In the genomic region with DNA sequence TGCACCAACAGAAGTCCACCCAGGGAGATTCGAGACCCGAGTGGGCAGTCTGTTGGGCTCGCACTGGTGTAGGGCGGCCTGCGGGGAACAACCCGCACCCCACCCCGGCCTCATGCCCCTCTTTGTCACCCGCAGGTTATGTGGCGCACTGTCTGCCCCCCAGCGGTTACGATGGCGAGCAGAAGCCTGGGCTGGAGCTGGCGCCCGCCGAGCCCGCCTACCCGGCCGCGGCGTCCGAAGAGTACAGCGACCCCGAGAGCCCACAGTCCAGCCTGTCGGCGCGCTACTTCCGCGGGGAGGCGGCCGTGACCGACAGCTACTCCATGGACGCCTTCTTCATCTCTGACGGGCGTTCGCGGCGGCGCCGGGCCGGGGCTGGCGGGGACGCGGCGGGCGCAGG, we compare ENCODE assay signal across 10 mouse cellular contexts. TPM values are rescaled to one million over a fixed set of nuclear protein-coding genes. Genes with fewer than 3 reads are reported as not detected.
DNase-seq lines count a peak whose midpoint lies in the region; ATAC-seq and TF ChIP-seq lines count a peak whose summit lies in the region.
"Had no signal": no experiment of that assay in that cellular context is flagged by ENCODE, and none has a peak within 500 bp of the region (broad histone marks: within the 10 kb centered on the region; RNA-seq: fewer than 3 reads in every experiment).

No protein-coding gene starts in this region.

- DNase-seq in kidney, postnatal 10 days = no peak
- no peak for DNase-seq in midbrain, postnatal 0 days (ENCODE audit: low spot score)
- no peak for DNase-seq in layer of hippocampus, postnatal 14 days (ENCODE audit: low spot score in 2 of 2)
- DNase-seq in left cerebral cortex, postnatal 10 days (ENCODE audit: extremely low spot score in 1 of 2, low spot score in 2 of 2) = no peak
- DNase-seq in testis, postnatal 14 days (ENCODE audit: low spot score) = no peak
- DNase-seq: cerebellum, adult 11 months had no signal

- WGBS in kidney, embryonic 14.5 days = 8% methylated on average over 35 of the region's 45 CpGs
- 8% methylated on average over 27 of the region's 45 CpGs for WGBS in embryonic facial prominence, embryonic 13.5 days
- 2% methylated on average over 41 of the region's 45 CpGs for WGBS in intestine, embryonic 15.5 days
- WGBS in midbrain, postnatal 0 days = 8% methylated on average over 40 of the region's 45 CpGs

- peak; percentile 36 for TF ChIP-seq CTCF in midbrain, postnatal 0 days (IDR thresholded peaks at IDR 0.05)

- no peak; the same call in 1 of the 2 replicates for ATAC-seq in kidney, embryonic 14.5 days (ENCODE audit: low FRiP score, low TSS enrichment)
- ATAC-seq in embryonic facial prominence, embryonic 13.5 days (ENCODE audit: insufficient number of reproducible peaks, insufficient read depth, low FRiP score, low TSS enrichment, low read depth) = no peak
- ATAC-seq in intestine, embryonic 15.5 days = 0 out of 2 replicates have a peak, but pooled peaks have one; percentile 22
- ATAC-seq in midbrain, postnatal 0 days (ENCODE audit: low FRiP score) = peak; percentile 5; the same call in 1 of the 2 replicates

- peak overlapping the region; percentile 37; the same call in 1 of the 2 replicates for H3K9ac ChIP-seq in kidney, embryonic 14.5 days (ENCODE audit: low read depth, low read length)
- H3K9ac ChIP-seq in embryonic facial prominence, embryonic 13.5 days = no peak overlapping the region
- no peak overlapping the region for H3K9ac ChIP-seq in intestine, embryonic 15.5 days
- H3K9ac ChIP-seq in midbrain, postnatal 0 days (replicated peaks; ENCODE audit: low read length, poor library complexity, severe bottlenecking) = no peak overlapping the region; the same call in 1 of the 2 replicates

- intact Hi-C loops in left cerebral cortex, postnatal 10 days (cut with DNase I) = loop anchor here (10.0 kb wide), 1 partner anchor 272 kb away; no protein-coding TSS in a partner anchor

- H3K4me2 ChIP-seq in kidney, embryonic 14.5 days (replicated peaks; ENCODE audit: low read depth, low read length) = peak overlapping the region; percentile 61
- peak overlapping the region; percentile 71 for H3K4me2 ChIP-seq in embryonic facial prominence, embryonic 13.5 days
- H3K4me2 ChIP-seq in intestine, embryonic 15.5 days (replicated peaks) = peak overlapping the region; percentile 72
- peak overlapping the region; percentile 43 for H3K4me2 ChIP-seq in midbrain, postnatal 0 days (ENCODE audit: low read depth, low read length, poor library complexity, severe bottlenecking)

- no peak overlapping the region for H3K27ac ChIP-seq in kidney, embryonic 14.5 days (ENCODE audit: low read depth, low read length)
- no peak overlapping the region for H3K27ac ChIP-seq in embryonic facial prominence, embryonic 13.5 days
- no peak overlapping the region for H3K27ac ChIP-seq in intestine, embryonic 15.5 days
- no peak overlapping the region for H3K27ac ChIP-seq in midbrain, postnatal 0 days (ENCODE audit: low read depth, low read length)

- peaks cover 11% of the 10 kb centered on the region; the same call in 1 of the 2 replicates for H3K4me1 ChIP-seq in kidney, embryonic 14.5 days (ENCODE audit: control insufficient read depth, insufficient read depth, low read length)
- peaks cover 16% of the 10 kb centered on the region for H3K4me1 ChIP-seq in embryonic facial prominence, embryonic 13.5 days
- H3K4me1 ChIP-seq in intestine, embryonic 15.5 days (replicated peaks) = peaks cover 17% of the 10 kb centered on the region
- H3K4me1 ChIP-seq in midbrain, postnatal 0 days (ENCODE audit: insufficient read depth, low read length) = peaks cover 3% of the 10 kb centered on the region; the same call in 1 of the 2 replicates

- H3K4me3 ChIP-seq in kidney, embryonic 14.5 days (ENCODE audit: low read length) = peak overlapping the region; percentile 39
- peak overlapping the region; percentile 47 for H3K4me3 ChIP-seq in embryonic facial prominence, embryonic 13.5 days
- H3K4me3 ChIP-seq in intestine, embryonic 15.5 days (replicated peaks) = peak overlapping the region; percentile 40
- H3K4me3 ChIP-seq in midbrain, postnatal 0 days (ENCODE audit: low read depth, low read length) = peak overlapping the region; percentile 33; the same call in 1 of the 2 replicates

- no peaks in the 10 kb centered on the region for H3K36me3 ChIP-seq in kidney, embryonic 14.5 days (ENCODE audit: control insufficient read depth, insufficient read depth, low read length)
- no peaks in the 10 kb centered on the region for H3K36me3 ChIP-seq in embryonic facial prominence, embryonic 13.5 days
- no peaks in the 10 kb centered on the region for H3K36me3 ChIP-seq in intestine, embryonic 15.5 days
- no peaks in the 10 kb centered on the region for H3K36me3 ChIP-seq in midbrain, postnatal 0 days (ENCODE audit: insufficient read depth, low read length)

- peaks cover 66% of the 10 kb centered on the region for H3K27me3 ChIP-seq in kidney, embryonic 14.5 days (ENCODE audit: control insufficient read depth, insufficient read depth, low read length)
- peaks cover 97% of the 10 kb centered on the region for H3K27me3 ChIP-seq in embryonic facial prominence, embryonic 13.5 days
- peaks cover 64% of the 10 kb centered on the region for H3K27me3 ChIP-seq in intestine, embryonic 15.5 days (replicated peaks)
- no peaks in the 10 kb centered on the region for H3K27me3 ChIP-seq in midbrain, postnatal 0 days (ENCODE audit: insufficient read depth, low read length)

- no peaks in the 10 kb centered on the region for H3K9me3 ChIP-seq in kidney, embryonic 14.5 days (ENCODE audit: control insufficient read depth, low read length)
- H3K9me3 ChIP-seq in embryonic facial prominence, embryonic 13.5 days = no peaks in the 10 kb centered on the region
- no peaks in the 10 kb centered on the region for H3K9me3 ChIP-seq in intestine, embryonic 15.5 days
- no peaks in the 10 kb centered on the region for H3K9me3 ChIP-seq in midbrain, postnatal 0 days (ENCODE audit: low read length)

RNA-seq across cellular contexts. Expression of a gene that starts 11.6 kb away (rescaled TPM):
- not detected in 2 replicates for polyA plus RNA-seq in kidney, embryonic 14.5 days (2014; fragmentation: Nextera tagmentation; extraction: Ambion mirVana)
- 0.12 and 0.17 TPM in 2 replicates for polyA plus RNA-seq in embryonic facial prominence, embryonic 13.5 days (2015; fragmentation: Nextera tagmentation; extraction: Ambion mirVana)
- polyA plus RNA-seq in intestine, embryonic 15.5 days (2015; fragmentation: Nextera tagmentation; extraction: Ambion mirVana) = 0.04 and 0.06 TPM in 2 replicates
- total RNA-seq in midbrain, postnatal 0 days (2014; rRNA removed) = 6.7 and 10.8 TPM in 2 replicates
- polyA plus RNA-seq in midbrain, postnatal 0 days (2015; fragmentation: Nextera tagmentation; extraction: Ambion mirVana) = 2.2 and 2.3 TPM in 2 replicates
- total RNA-seq in layer of hippocampus, postnatal 14 days (2021) = 10 to 100 TPM; 25.6 to 27.7 TPM
- 1 to 10 TPM; 7.8 to 8.5 TPM for total RNA-seq in left cerebral cortex, postnatal 10 days (2021)
- total RNA-seq: MEL had no signal

RNA-seq across cellular contexts. Expression of a gene that starts 12.4 kb away (rescaled TPM):
- 4.7 and 9.5 TPM in 2 replicates for polyA plus RNA-seq in kidney, embryonic 14.5 days (2014; fragmentation: Nextera tagmentation; extraction: Ambion mirVana)
- polyA plus RNA-seq in embryonic facial prominence, embryonic 13.5 days (2015; fragmentation: Nextera tagmentation; extraction: Ambion mirVana) = 9.7 and 10.6 TPM in 2 replicates
- 21.7 and 23.5 TPM in 2 replicates for polyA plus RNA-seq in intestine, embryonic 15.5 days (2015; fragmentation: Nextera tagmentation; extraction: Ambion mirVana)
- 24.5 and 46.1 TPM in 2 replicates for total RNA-seq in midbrain, postnatal 0 days (2014; rRNA removed)
- polyA plus RNA-seq in midbrain, postnatal 0 days (2015; fragmentation: Nextera tagmentation; extraction: Ambion mirVana) = 24.8 and 29.5 TPM in 2 replicates
- 10 to 100 TPM; 59.1 to 65.8 TPM for total RNA-seq in layer of hippocampus, postnatal 14 days (2021)
- total RNA-seq in left cerebral cortex, postnatal 10 days (2021) = 10 to 100 TPM; 38.1 to 38.8 TPM

RNA-seq across cellular contexts. Expression of a gene that starts 50.4 kb away (rescaled TPM):
- polyA plus RNA-seq in kidney, embryonic 14.5 days (2014; fragmentation: Nextera tagmentation; extraction: Ambion mirVana) = 18.2 and 19.2 TPM in 2 replicates
- polyA plus RNA-seq in embryonic facial prominence, embryonic 13.5 days (2015; fragmentation: Nextera tagmentation; extraction: Ambion mirVana) = 3.7 and 4.1 TPM in 2 replicates
- 10.3 and 10.4 TPM in 2 replicates for polyA plus RNA-seq in intestine, embryonic 15.5 days (2015; fragmentation: Nextera tagmentation; extraction: Ambion mirVana)
- total RNA-seq in midbrain, postnatal 0 days (2014; rRNA removed) = 2.7 TPM in 1 of 2 replicates, not detected in the other
- polyA plus RNA-seq in midbrain, postnatal 0 days (2015; fragmentation: Nextera tagmentation; extraction: Ambion mirVana) = 0.58 and 0.90 TPM in 2 replicates
- 1 to 10 TPM; 2.7 to 3.1 TPM for total RNA-seq in layer of hippocampus, postnatal 14 days (2021)
- total RNA-seq in left cerebral cortex, postnatal 10 days (2021) = under 1 TPM; 0.60 to 0.61 TPM
- total RNA-seq: MEL had no signal

Comparison
In these comparisons a context has a peak if more than half of its experiments do, and no peak if none do; other contexts are left out.
1. ATAC-seq: peak in intestine, embryonic 15.5 days (single experiment) and midbrain, postnatal 0 days (single experiment); none in kidney, embryonic 14.5 days (single experiment) and embryonic facial prominence, embryonic 13.5 days (single experiment).
2. Peak in every context shown above with its lines, with median percentiles within 50 percentile points of each other: H3K4me2 ChIP-seq and H3K4me3 ChIP-seq.